Comparison of ENCODE assay signal across 8 mouse cellular contexts in genomic region chr4:140624468-140625176, GRCm38 (mm10). TPM values are rescaled to one million over a fixed set of nuclear protein-coding genes. Genes with fewer than 3 reads are reported as not detected.
DNase-seq lines count a peak whose midpoint lies in the region; ATAC-seq lines count a peak whose summit lies in the region.

No protein-coding gene starts in this region.

- peak; percentile 94 for ATAC-seq in forebrain, embryonic 11.5 days (replicated peaks; ENCODE audit: low FRiP score)
- ATAC-seq in liver, embryonic 16.5 days (ENCODE audit: low read depth), result peak; percentile 44

- 2% methylated on average over 10 of the region's 12 CpGs for whole genome bisulfite sequencing in forebrain, embryonic 11.5 days
- WGBS in liver, embryonic 16.5 days (ENCODE audit: insufficient replicate concordance), result 8% methylated on average over 11 of the region's 12 CpGs

- H3K4me1 ChIP-seq in forebrain, embryonic 11.5 days (replicated peaks; ENCODE audit: control insufficient read depth, insufficient read depth, low read length), result peaks cover 37% of the 10 kb centered on the region
- H3K4me1 ChIP-seq in liver, embryonic 16.5 days (ENCODE audit: control insufficient read depth, low read depth, low read length), result peaks cover 17% of the 10 kb centered on the region

- DNase-seq in cerebellum, postnatal 14 days, result peak; percentile 47 to 49
- DNase-seq in cerebellum, adult 9-10 months, result no peak
- peak; percentile 92 for DNase-seq in forebrain, embryonic 11.5 days (ENCODE audit: low spot score)
- peak; percentile 54 to 65 for DNase-seq in heart, postnatal 14 days
- peak; percentile 67 to 70 for DNase-seq in kidney, postnatal 36 days
- peak; percentile 28 to 35 for DNase-seq in right cerebral cortex, adult 2 months (ENCODE audit: low spot score in 2 of 2)
- no peak for DNase-seq in urinary bladder, postnatal 25 days (ENCODE audit: low spot score)

- H3K9me3 ChIP-seq in forebrain, embryonic 11.5 days (ENCODE audit: control insufficient read depth, low read length), result no peaks in the 10 kb centered on the region
- no peaks in the 10 kb centered on the region for H3K9me3 ChIP-seq in liver, embryonic 16.5 days (replicated peaks; ENCODE audit: control insufficient read depth, low read length)

- no peaks in the 10 kb centered on the region for H3K36me3 ChIP-seq in forebrain, embryonic 11.5 days (ENCODE audit: control insufficient read depth, insufficient read depth, low read length)
- H3K36me3 ChIP-seq in liver, embryonic 16.5 days (ENCODE audit: control insufficient read depth, insufficient read depth), result no peaks in the 10 kb centered on the region

- no peaks in the 10 kb centered on the region for H3K27me3 ChIP-seq in forebrain, embryonic 11.5 days (ENCODE audit: control insufficient read depth, insufficient read depth, low read length)
- H3K27me3 ChIP-seq in liver, embryonic 16.5 days (ENCODE audit: control insufficient read depth, insufficient read depth, low read depth, low read length), result no peaks in the 10 kb centered on the region

- peak overlapping the region; percentile 43 for H3K4me2 ChIP-seq in forebrain, embryonic 11.5 days (ENCODE audit: low read depth, low read length, severe bottlenecking)
- H3K4me2 ChIP-seq in liver, embryonic 16.5 days (ENCODE audit: low read depth, low read length), result peak overlapping the region; percentile 9; the same call in 1 of the 2 replicates

- intact Hi-C loops in heart, postnatal 14 days (cut with DNase I), result loop anchor here (2.0 kb wide), 1 partner anchor 50 kb away; no protein-coding TSS in a partner anchor

- peak overlapping the region; percentile 96 for H3K27ac ChIP-seq in forebrain, embryonic 11.5 days (ENCODE audit: low read depth, low read length)
- peak overlapping the region; percentile 53 for H3K27ac ChIP-seq in liver, embryonic 16.5 days (ENCODE audit: low read length)

- no peak overlapping the region for H3K4me3 ChIP-seq in forebrain, embryonic 11.5 days (ENCODE audit: low read depth, low read length)
- H3K4me3 ChIP-seq in liver, embryonic 16.5 days (ENCODE audit: low read depth, low read length), result no peak overlapping the region

- H3K9ac ChIP-seq in forebrain, embryonic 11.5 days (ENCODE audit: low read length), result peak overlapping the region; percentile 57
- no peak overlapping the region for H3K9ac ChIP-seq in liver, embryonic 16.5 days (ENCODE audit: low read depth, low read length)

RNA-seq across cellular contexts. Expression of gene Arhgef10l, which starts 41.2 kb away (rescaled TPM):
- polyA plus RNA-seq in forebrain, embryonic 11.5 days (2014; fragmentation: Nextera tagmentation; extraction: Ambion mirVana), result 23.3 and 23.6 TPM in 2 replicates
- 10 to 100 TPM; 62.5 TPM for total RNA-seq in heart, postnatal 14 days (2021)
- polyA plus RNA-seq in liver, embryonic 16.5 days (2015; fragmentation: Nextera tagmentation; extraction: Ambion mirVana), result 5.7 and 6.6 TPM in 2 replicates

Comparison
In these comparisons a context has a peak if more than half of its experiments do, and no peak if none do; other contexts are left out.
1. DNase-seq: peak in cerebellum, postnatal 14 days (2 of 2), forebrain, embryonic 11.5 days (single experiment), heart, postnatal 14 days (2 of 2), kidney, postnatal 36 days (2 of 2) and right cerebral cortex, adult 2 months (2 of 2); none in cerebellum, adult 9-10 months (single experiment) and urinary bladder, postnatal 25 days (single experiment).